Mouse (Mus musculus) kidney, embryonic 15.5 days (tissue): ENCODE results near the gene Pcca. TPM values are rescaled to one million over a fixed set of nuclear protein-coding genes. Genes with fewer than 3 reads are reported as not detected.

Source experiments
- ATAC-seq: fragments of 200-750 bp; cut with Nextera tagmentation; replicated peaks from 2 replicates; pipeline ENCODE4 v1.8.0; 2017; ENCODE audit warnings: moderate TSS enrichment; ENCODE audit not compliant: low FRiP score
- H3K27ac ChIP-seq: fragments of 300-500 bp; sonication (generic); 2 replicates; pipeline ENCODE4 v1.5.1; 2015; ENCODE audit warnings: mild to moderate bottlenecking, inconsistent platforms
- H3K27me3 ChIP-seq: fragments of 300-500 bp; sonication (generic); 2 replicates; pipeline ENCODE4 v1.6.1; 2015; ENCODE audit warnings: inconsistent platforms
- H3K36me3 ChIP-seq: fragments of 300-500 bp; sonication (generic); 2 replicates; pipeline ENCODE4 v1.6.1; 2015; ENCODE audit warnings: inconsistent platforms
- H3K4me1 ChIP-seq: fragments of 300-500 bp; sonication (generic); 2 replicates; pipeline ENCODE4 v1.6.1; 2015; ENCODE audit warnings: inconsistent platforms
- H3K4me2 ChIP-seq: fragments of 300-500 bp; sonication (generic); 2 replicates; pipeline ENCODE4 v1.6.1; 2015; ENCODE audit warnings: moderate library complexity, mild to moderate bottlenecking, inconsistent platforms
- H3K4me3 ChIP-seq: fragments of 300-500 bp; sonication (generic); replicated peaks from 2 replicates; pipeline ENCODE4 v1.5.1; 2015; ENCODE audit warnings: mild to moderate bottlenecking, inconsistent platforms
- H3K9ac ChIP-seq: fragments of 300-500 bp; sonication (generic); 2 replicates; pipeline ENCODE4 v1.6.1; 2015; ENCODE audit warnings: mild to moderate bottlenecking, inconsistent platforms
- H3K9me3 ChIP-seq: fragments of 300-500 bp; sonication (generic); replicated peaks from 2 replicates; pipeline ENCODE4 v1.6.1; 2016; ENCODE audit warnings: inconsistent platforms
- WGBS: fragments of 180-500 bp; shearing (Covaris S2); methylation state at CpG from one replicate; pipeline ENCODE4 v1.1.7; 2015; ENCODE audit warnings: mixed read lengths; 5-methylcytosine and 5-hydroxymethylcytosine counted together
- polyA plus RNA-seq: library from polyadenylated mRNA; unstranded; fragments of >200 nt; fragmentation: Nextera tagmentation; extraction: Ambion mirVana; gene quantifications from 2 replicates; pipeline ENCODE4 v1.2.1, GENCODE M21; 2015

Gene Pcca
- polyA plus RNA-seq, 1 experiment from 2014 or later = 23.9 TPM

DNA sequence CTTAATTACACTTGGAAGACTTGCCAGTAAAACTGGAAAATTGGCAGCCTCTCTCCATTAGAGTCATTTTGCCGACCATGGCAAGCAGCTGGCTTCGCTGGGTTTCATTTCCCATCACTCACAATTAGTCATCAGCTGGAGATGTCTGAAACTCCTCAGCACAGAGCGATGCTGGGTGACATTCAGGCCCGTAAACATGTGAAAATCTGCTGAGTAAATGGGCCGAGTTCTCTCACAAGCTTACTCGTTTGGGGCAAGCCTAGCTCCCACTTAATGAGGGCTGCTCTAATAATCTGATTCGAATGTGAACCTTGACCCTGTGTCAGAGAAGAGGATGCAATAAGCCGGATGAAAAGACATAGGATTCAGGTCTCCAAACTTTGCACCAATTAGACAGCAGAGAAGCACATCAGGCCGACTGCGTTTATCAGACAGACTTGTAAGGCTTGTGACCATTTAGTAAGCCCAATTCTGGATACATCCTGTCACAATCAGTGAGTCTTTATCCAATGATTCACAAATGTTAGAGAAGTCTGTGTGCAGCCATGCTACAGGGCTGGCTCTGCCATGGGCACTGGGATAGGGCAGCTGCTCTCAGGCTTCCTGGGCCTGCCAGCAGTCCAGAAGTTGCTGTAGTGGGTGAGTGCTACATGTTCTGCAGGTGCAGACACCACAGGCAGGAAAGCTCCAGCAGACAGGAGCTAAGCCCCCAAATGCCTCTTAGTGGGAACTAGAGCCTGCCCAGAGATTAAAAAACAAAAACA lies 349.9 kb downstream of the Pcca start:
- no peak for ATAC-seq
- 60% methylated on average over 10 of the region's 10 CpGs for WGBS
- Histone ChIP-seq H3K27me3 (no peaks in the 10 kb centered on the region), H3K4me2 (no peak overlapping the region), H3K9ac (no peak overlapping the region), H3K36me3 (no peaks in the 10 kb centered on the region), H3K4me3 (no peak overlapping the region), H3K4me1 (peaks cover 24% of the 10 kb centered on the region), H3K9me3 (no peaks in the 10 kb centered on the region), H3K27ac (no peak overlapping the region)

- Histone ChIP-seq H3K9me3 (no peaks in the 10 kb centered on the region), H3K36me3 (no peaks in the 10 kb centered on the region), H3K9ac (no peak overlapping the region), H3K27me3 (no peaks in the 10 kb centered on the region), H3K4me3 (no peak overlapping the region), H3K4me1 (peaks cover 24% of the 10 kb centered on the region), H3K4me2 (no peak overlapping the region), H3K27ac (no peak overlapping the region)
- ATAC-seq = no peak
- WGBS = 91% methylated on average over 7 of the region's 7 CpGs
These were observed 351.8 kb downstream of the Pcca start for GRCm38 (mm10) chr14:122885893-122886292.

- H3K4me3 ChIP-seq = no peak overlapping the region
- H3K4me1 ChIP-seq = peaks cover 18% of the 10 kb centered on the region
- peaks cover 5% of the 10 kb centered on the region; the same call in 1 of the 2 replicates for H3K36me3 ChIP-seq
- H3K27me3 ChIP-seq = no peaks in the 10 kb centered on the region
- no peak overlapping the region for H3K4me2 ChIP-seq
- WGBS = 86% methylated on average over 1 of the region's 1 CpGs
- ATAC-seq = no peak
- no peak overlapping the region for H3K9ac ChIP-seq
- no peaks in the 10 kb centered on the region for H3K9me3 ChIP-seq
- H3K27ac ChIP-seq = no peak overlapping the region
These were observed 353.2 kb downstream of the Pcca start for GRCm38 (mm10) chr14:122887278-122887677.

GRCm38 (mm10) chr14:122887702-122888479 lies 353.8 kb downstream of the Pcca start:
- peaks cover 5% of the 10 kb centered on the region; the same call in 1 of the 2 replicates for H3K36me3 ChIP-seq
- H3K4me2 ChIP-seq = no peak overlapping the region
- H3K4me3 ChIP-seq = no peak overlapping the region
- peaks cover 12% of the 10 kb centered on the region for H3K4me1 ChIP-seq
- WGBS = 88% methylated on average over 3 of the region's 3 CpGs
- H3K9me3 ChIP-seq = no peaks in the 10 kb centered on the region
- H3K27ac ChIP-seq = no peak overlapping the region
- no peak overlapping the region for H3K9ac ChIP-seq
- ATAC-seq = no peak
- no peaks in the 10 kb centered on the region for H3K27me3 ChIP-seq

DNA sequence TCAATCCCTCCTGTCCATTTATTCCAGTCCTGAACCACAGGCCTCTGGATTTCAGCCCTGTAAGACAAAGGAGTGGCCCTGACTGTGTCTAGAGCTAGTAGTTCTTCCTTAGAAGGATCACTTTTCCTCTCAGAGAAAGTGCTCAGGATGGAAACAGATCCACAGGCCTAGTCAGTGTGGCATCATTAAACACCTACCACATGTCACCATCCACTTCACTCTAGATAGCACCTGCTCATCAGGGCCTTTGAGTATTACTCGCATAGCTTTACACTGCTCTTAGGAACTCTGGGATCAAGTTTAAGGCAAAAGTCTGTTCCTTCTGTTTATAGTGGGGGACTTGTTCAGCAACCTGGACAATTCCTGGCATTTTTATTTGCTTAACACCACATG lies 354.4 kb downstream of the Pcca start:
- Histone ChIP-seq H3K36me3 (peaks cover 5% of the 10 kb centered on the region; the same call in 1 of the 2 replicates), H3K4me2 (no peak overlapping the region), H3K9me3 (no peaks in the 10 kb centered on the region), H3K27me3 (no peaks in the 10 kb centered on the region), H3K4me3 (no peak overlapping the region), H3K9ac (no peak overlapping the region), H3K27ac (no peak overlapping the region), H3K4me1 (peaks cover 6% of the 10 kb centered on the region)
- ATAC-seq = no peak
- WGBS = 67% methylated on average over 1 of the region's 1 CpGs

- no peak overlapping the region for H3K4me2 ChIP-seq
- H3K4me1 ChIP-seq = no peaks in the 10 kb centered on the region
- ATAC-seq = no peak
These were observed 357.4 kb downstream of the Pcca start for GRCm38 (mm10) chr14:122891470-122891968.

GRCm38 (mm10) chr14:122896106-122896505 lies 362.0 kb downstream of the Pcca start:
- no peak overlapping the region for H3K4me3 ChIP-seq
- no peaks in the 10 kb centered on the region for H3K27me3 ChIP-seq
- peaks cover 5% of the 10 kb centered on the region; the same call in 1 of the 2 replicates for H3K36me3 ChIP-seq
- H3K4me1 ChIP-seq = peaks cover 6% of the 10 kb centered on the region
- no peak for ATAC-seq
- 90% methylated on average over 1 of the region's 1 CpGs for WGBS
- no peak overlapping the region for H3K4me2 ChIP-seq
- no peak overlapping the region for H3K9ac ChIP-seq
- H3K27ac ChIP-seq = no peak overlapping the region
- H3K9me3 ChIP-seq = no peaks in the 10 kb centered on the region

More at GRCm38 (mm10) chr14:122891470-122891968, 357.4 kb downstream of the Pcca start:
- Histone ChIP-seq H3K9me3 (no peaks in the 10 kb centered on the region), H3K4me3 (no peak overlapping the region), H3K9ac (no peak overlapping the region), H3K27ac (no peak overlapping the region), H3K36me3 (peaks cover 5% of the 10 kb centered on the region; the same call in 1 of the 2 replicates), H3K27me3 (no peaks in the 10 kb centered on the region)
- 89% methylated on average over 12 of the region's 12 CpGs for WGBS

DNA sequence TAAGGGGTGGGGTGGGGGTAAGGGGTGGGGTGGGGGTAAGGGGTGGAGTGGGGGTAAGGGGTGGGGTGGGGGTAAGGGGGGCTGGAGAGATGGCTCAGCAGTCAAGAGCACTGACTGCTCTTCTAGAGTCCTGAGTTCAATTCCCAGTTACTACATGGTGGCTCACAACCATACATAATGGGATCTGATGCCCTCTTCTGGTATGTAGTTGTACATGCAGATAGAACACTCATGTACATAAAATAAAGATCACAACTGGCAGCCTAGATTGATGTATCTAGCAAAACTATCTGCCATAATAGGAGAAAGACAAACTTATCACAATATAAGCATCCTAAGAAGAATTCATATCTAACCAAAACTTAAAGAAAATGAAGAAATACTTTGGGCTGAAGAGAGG lies 364.4 kb downstream of the Pcca start:
- H3K4me1 ChIP-seq = peaks cover 26% of the 10 kb centered on the region
- no peak overlapping the region for H3K27ac ChIP-seq
- no peak for ATAC-seq
- H3K9ac ChIP-seq = no peak overlapping the region
- H3K27me3 ChIP-seq = no peaks in the 10 kb centered on the region
- no peak overlapping the region for H3K4me2 ChIP-seq
- no peak overlapping the region for H3K4me3 ChIP-seq
- no peaks in the 10 kb centered on the region for H3K9me3 ChIP-seq
- H3K36me3 ChIP-seq = no peaks in the 10 kb centered on the region

- no peak overlapping the region for H3K4me2 ChIP-seq
- H3K4me1 ChIP-seq = peaks cover 32% of the 10 kb centered on the region
- H3K27ac ChIP-seq = no peak overlapping the region
- no peak overlapping the region for H3K9ac ChIP-seq
- H3K4me3 ChIP-seq = no peak overlapping the region
- H3K36me3 ChIP-seq = no peaks in the 10 kb centered on the region
- no peaks in the 10 kb centered on the region for H3K9me3 ChIP-seq
- H3K27me3 ChIP-seq = no peaks in the 10 kb centered on the region
- ATAC-seq = no peak
These were observed 366.6 kb downstream of the Pcca start for GRCm38 (mm10) chr14:122900679-122901078.

DNA sequence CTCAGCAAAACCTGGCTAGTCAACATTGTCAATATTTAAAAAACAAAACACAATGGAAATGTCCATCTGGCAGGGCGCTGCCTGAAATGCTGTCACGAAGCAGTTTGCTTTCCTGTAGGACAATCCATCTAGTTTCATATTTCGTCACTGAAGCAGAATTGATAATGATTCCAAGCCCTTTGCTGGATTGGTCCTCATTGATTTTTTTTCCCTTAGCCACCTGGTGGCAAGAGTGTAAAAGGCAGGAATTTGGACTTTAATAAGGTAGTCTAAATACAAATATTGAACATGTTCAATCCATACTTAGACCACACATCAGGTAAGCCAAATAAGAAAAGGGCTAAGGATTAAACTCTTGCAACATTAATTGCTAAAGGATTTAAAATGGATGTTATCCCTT lies 367.1 kb downstream of the Pcca start:
- Histone ChIP-seq H3K4me1 (peaks cover 32% of the 10 kb centered on the region), H3K9me3 (no peaks in the 10 kb centered on the region), H3K36me3 (no peaks in the 10 kb centered on the region), H3K27me3 (no peaks in the 10 kb centered on the region), H3K4me3 (no peak overlapping the region), H3K9ac (no peak overlapping the region), H3K4me2 (no peak overlapping the region), H3K27ac (0 out of 2 replicates have a peak overlapping the region, but pooled peaks have one; percentile 82)
- 88% methylated on average over 3 of the region's 3 CpGs for WGBS
- no peak for ATAC-seq

DNA sequence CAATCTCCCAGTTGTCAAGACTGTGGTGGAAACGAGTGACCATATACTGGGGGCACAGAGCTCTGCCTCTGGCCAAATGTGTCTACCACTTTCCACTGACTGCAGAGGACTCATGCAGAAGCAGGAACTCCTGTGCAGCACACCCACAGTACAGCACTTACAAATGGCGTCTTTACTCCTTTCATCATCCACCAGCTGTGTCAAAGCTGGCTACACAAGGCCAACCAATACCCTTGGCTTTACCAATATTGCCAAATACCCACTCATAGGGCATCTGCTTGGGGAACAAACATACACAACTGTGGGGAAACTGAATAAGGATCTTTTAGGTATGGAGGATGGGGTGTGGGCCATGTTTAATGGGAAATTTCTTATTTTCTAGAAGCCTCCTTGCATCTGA lies 367.6 kb downstream of the Pcca start:
- H3K4me1 ChIP-seq = peaks cover 32% of the 10 kb centered on the region
- peak overlapping the region; percentile 82 for H3K27ac ChIP-seq
- ATAC-seq = peak; percentile 14; the same call in 1 of the 2 replicates
- H3K4me2 ChIP-seq = no peak overlapping the region
- 71% methylated on average over 2 of the region's 2 CpGs for WGBS
- H3K4me3 ChIP-seq = no peak overlapping the region
- no peaks in the 10 kb centered on the region for H3K36me3 ChIP-seq
- no peaks in the 10 kb centered on the region for H3K27me3 ChIP-seq
- no peaks in the 10 kb centered on the region for H3K9me3 ChIP-seq
- no peak overlapping the region for H3K9ac ChIP-seq

DNA sequence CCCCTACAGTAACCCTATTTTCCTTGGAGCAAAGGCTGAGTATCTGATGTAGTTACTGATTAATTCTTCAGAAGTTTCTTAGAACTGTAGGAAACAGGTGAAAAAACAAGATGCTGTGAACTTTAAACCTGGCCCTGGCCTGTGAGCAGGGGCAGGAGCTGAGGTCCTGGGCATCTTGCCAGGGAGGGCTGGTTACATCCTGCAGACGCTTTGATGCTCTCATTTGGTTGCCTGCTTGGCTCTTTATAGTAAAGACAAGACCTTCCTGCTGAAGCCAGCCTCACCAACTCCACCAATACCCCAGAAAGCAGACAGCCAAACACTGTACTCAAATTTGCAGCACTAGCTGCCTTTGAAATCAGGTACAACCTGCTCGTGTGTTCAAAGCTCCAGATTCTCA lies 368.0 kb downstream of the Pcca start:
- H3K36me3 ChIP-seq = no peaks in the 10 kb centered on the region
- H3K4me2 ChIP-seq = no peak overlapping the region
- H3K9me3 ChIP-seq = no peaks in the 10 kb centered on the region; the same call in 1 of the 2 replicates
- peak; percentile 86 for ATAC-seq
- H3K4me3 ChIP-seq = no peak overlapping the region
- H3K27ac ChIP-seq = peak overlapping the region; percentile 82
- no peak overlapping the region for H3K9ac ChIP-seq
- peaks cover 32% of the 10 kb centered on the region for H3K4me1 ChIP-seq
- H3K27me3 ChIP-seq = no peaks in the 10 kb centered on the region
- 36% methylated on average over 2 of the region's 2 CpGs for WGBS
